Mouse (Mus musculus) liver, embryonic 13.5 days (tissue): ENCODE data around the gene Taar5. TPM values are rescaled to one million over a fixed set of nuclear protein-coding genes. Genes with fewer than 3 reads are reported as not detected.

Source experiments
- ATAC-seq: fragments of 200-750 bp; cut with Nextera tagmentation; 2 replicates; pipeline ENCODE4 v1.8.0; 2017; ENCODE audit warnings: low read depth, mild to moderate bottlenecking, moderate number of reproducible peaks, moderate library complexity
- DNase-seq: peaks from one replicate; pipeline ENCODE4 v3.0.0; 2022
- H3K27ac ChIP-seq: fragments of 300-500 bp; sonication (generic); 2 replicates; pipeline ENCODE4 v1.5.1; 2015; ENCODE audit warnings: moderate library complexity, mild to moderate bottlenecking, inconsistent platforms
- H3K27me3 ChIP-seq: fragments of 300-500 bp; sonication (generic); 2 replicates; pipeline ENCODE4 v1.6.1; 2015; ENCODE audit warnings: mild to moderate bottlenecking, inconsistent platforms
- H3K36me3 ChIP-seq: fragments of 300-500 bp; sonication (generic); 2 replicates; pipeline ENCODE4 v1.6.1; 2015; ENCODE audit warnings: mild to moderate bottlenecking, inconsistent platforms
- H3K4me1 ChIP-seq: fragments of 300-500 bp; sonication (generic); replicated peaks from 2 replicates; pipeline ENCODE4 v1.6.1; 2015; ENCODE audit warnings: inconsistent platforms
- H3K4me2 ChIP-seq: fragments of 300-500 bp; sonication (generic); 2 replicates; pipeline ENCODE4 v1.6.1; 2015; ENCODE audit warnings: inconsistent platforms, mild to moderate bottlenecking, moderate library complexity
- H3K4me3 ChIP-seq: fragments of 300-500 bp; sonication (generic); replicated peaks from 2 replicates; pipeline ENCODE4 v1.5.1; 2015; ENCODE audit warnings: mild to moderate bottlenecking, inconsistent platforms
- H3K9ac ChIP-seq: fragments of 300-500 bp; sonication (generic); 2 replicates; pipeline ENCODE4 v1.6.1; 2015; ENCODE audit warnings: mild to moderate bottlenecking, inconsistent platforms
- H3K9me3 ChIP-seq: fragments of 300-500 bp; sonication (generic); replicated peaks from 2 replicates; pipeline ENCODE4 v1.6.1; 2016; ENCODE audit warnings: inconsistent platforms
- WGBS: fragments of 180-500 bp; shearing (Covaris S2); methylation state at CpG from one replicate; pipeline ENCODE4 v1.1.7; 2015; ENCODE audit not compliant: insufficient replicate concordance; 5-methylcytosine and 5-hydroxymethylcytosine counted together
- polyA plus RNA-seq: library from polyadenylated mRNA; unstranded; fragments of >200 nt; fragmentation: Nextera tagmentation; extraction: Ambion mirVana; gene quantifications from 2 replicates; pipeline ENCODE4 v1.2.1, GENCODE M21; 2015

Gene Taar5
- polyA plus RNA-seq: not detected in 2 replicates

GRCm38 (mm10) chr10:23970656-23971165 lies at the start of gene Taar5:
Gene Taar5 (plus strand): TSS chr10:23970706.
- WGBS: 66% methylated on average over 11 of the region's 11 CpGs
- no peak within 1 kb of the TSS for H3K9ac ChIP-seq
- no peaks in the 10 kb centered on the region for H3K9me3 ChIP-seq
- DNase-seq (no peak), ATAC-seq (no peak)
- no peaks in the 10 kb centered on the region for H3K27me3 ChIP-seq
- H3K4me1 ChIP-seq: no peaks in the 10 kb centered on the region
- no peaks in the 10 kb centered on the region for H3K36me3 ChIP-seq
- H3K27ac ChIP-seq: no peak within 1 kb of the TSS
- H3K4me3 ChIP-seq: no peak within 1 kb of the TSS
- no peak within 1 kb of the TSS for H3K4me2 ChIP-seq

GRCm38 (mm10) chr10:23922468-23922867 lies 48.0 kb upstream of the Taar5 start:
- Histone ChIP-seq H3K9me3 (no peaks in the 10 kb centered on the region), H3K27me3 (no peaks in the 10 kb centered on the region), H3K36me3 (no peaks in the 10 kb centered on the region), H3K9ac (no peak overlapping the region), H3K4me2 (no peak overlapping the region), H3K4me3 (no peak overlapping the region), H3K4me1 (peaks cover 3% of the 10 kb centered on the region; the same call in 1 of the 2 replicates), H3K27ac (no peak overlapping the region)
- ATAC-seq: peak; percentile 74
- no peak for DNase-seq
- WGBS: 47% methylated on average over 3 of the region's 3 CpGs

GRCm38 (mm10) chr10:23923941-23924340 lies 46.6 kb upstream of the Taar5 start:
- no peak for ATAC-seq

GRCm38 (mm10) chr10:23937613-23938012 lies 32.9 kb upstream of the Taar5 start:
- Histone ChIP-seq H3K4me2 (no peak overlapping the region), H3K9ac (no peak overlapping the region), H3K27ac (no peak overlapping the region), H3K9me3 (no peaks in the 10 kb centered on the region), H3K4me3 (no peak overlapping the region), H3K4me1 (no peaks in the 10 kb centered on the region), H3K27me3 (no peaks in the 10 kb centered on the region), H3K36me3 (no peaks in the 10 kb centered on the region)
- DNase-seq (no peak), ATAC-seq (no peak)
- WGBS: 37% methylated on average over 4 of the region's 4 CpGs

More at GRCm38 (mm10) chr10:23923941-23924340, 46.6 kb upstream of the Taar5 start:
- H3K4me3 ChIP-seq: no peak overlapping the region
- H3K9me3 ChIP-seq: no peaks in the 10 kb centered on the region
- 59% methylated on average over 2 of the region's 2 CpGs for WGBS
- no peaks in the 10 kb centered on the region for H3K36me3 ChIP-seq
- no peak overlapping the region for H3K27ac ChIP-seq
- H3K4me1 ChIP-seq: peaks cover 3% of the 10 kb centered on the region; the same call in 1 of the 2 replicates
- H3K9ac ChIP-seq: no peak overlapping the region
- H3K27me3 ChIP-seq: no peaks in the 10 kb centered on the region
- H3K4me2 ChIP-seq: no peak overlapping the region
- DNase-seq: no peak

- Histone ChIP-seq H3K27me3 (no peaks in the 10 kb centered on the region), H3K9me3 (no peaks in the 10 kb centered on the region), H3K4me3 (no peak within 1 kb of the TSS), H3K36me3 (no peaks in the 10 kb centered on the region), H3K4me1 (no peaks in the 10 kb centered on the region), H3K27ac (no peak within 1 kb of the TSS), H3K9ac (no peak within 1 kb of the TSS), H3K4me2 (no peak within 1 kb of the TSS)
- ATAC-seq (no peak), DNase-seq (no peak)
- 66% methylated on average over 6 of the region's 6 CpGs for WGBS
Measured at GRCm38 (mm10) chr10:23938312-23938711, 32.2 kb upstream of the Taar5 start, which contains the start of gene Taar2. Gene Taar2 (plus strand): TSS chr10:23938572.

- Histone ChIP-seq H3K27ac (no peak overlapping the region), H3K4me3 (no peak overlapping the region), H3K9me3 (no peaks in the 10 kb centered on the region), H3K9ac (no peak overlapping the region), H3K4me1 (no peaks in the 10 kb centered on the region), H3K36me3 (no peaks in the 10 kb centered on the region), H3K27me3 (no peaks in the 10 kb centered on the region), H3K4me2 (no peak overlapping the region)
- ATAC-seq (no peak), DNase-seq (no peak)
- WGBS: 50% methylated on average over 5 of the region's 5 CpGs
Measured at GRCm38 (mm10) chr10:23942465-23942864, 28.0 kb upstream of the Taar5 start.

GRCm38 (mm10) chr10:23948026-23948425 lies 22.5 kb upstream of the Taar5 start:
- Histone ChIP-seq H3K4me1 (no peaks in the 10 kb centered on the region), H3K9ac (no peak overlapping the region), H3K36me3 (no peaks in the 10 kb centered on the region), H3K4me2 (no peak overlapping the region), H3K27me3 (no peaks in the 10 kb centered on the region), H3K4me3 (no peak overlapping the region), H3K9me3 (no peaks in the 10 kb centered on the region), H3K27ac (no peak overlapping the region)
- DNase-seq (no peak), ATAC-seq (no peak)
- 56% methylated on average over 7 of the region's 7 CpGs for WGBS

DNA sequence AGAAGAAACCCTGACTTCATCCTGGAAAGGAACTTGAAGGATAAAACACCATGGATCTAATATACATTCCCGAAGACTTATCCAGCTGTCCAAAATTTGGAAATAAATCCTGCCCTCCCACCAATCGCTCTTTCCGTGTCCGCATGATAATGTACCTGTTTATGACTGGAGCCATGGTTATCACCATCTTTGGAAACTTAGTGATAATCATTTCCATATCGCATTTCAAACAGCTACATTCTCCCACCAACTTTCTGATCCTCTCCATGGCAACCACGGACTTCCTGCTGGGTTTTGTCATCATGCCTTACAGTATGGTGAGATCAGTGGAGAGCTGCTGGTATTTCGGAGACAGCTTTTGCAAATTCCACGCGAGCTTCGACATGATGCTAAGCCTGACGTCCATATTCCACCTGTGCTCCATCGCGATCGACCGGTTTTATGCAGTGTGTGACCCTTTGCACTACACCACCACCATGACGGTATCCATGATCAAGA lies 20.9 kb upstream of the Taar5 start, which contains the start of gene Taar3:
Gene Taar3 (plus strand): TSS at position 51 of the 498 bp plus-strand sequence.
- 71% methylated on average over 16 of the region's 16 CpGs for WGBS
- no peaks in the 10 kb centered on the region for H3K36me3 ChIP-seq
- no peak within 1 kb of the TSS for H3K4me3 ChIP-seq
- ATAC-seq: no peak
- no peaks in the 10 kb centered on the region for H3K9me3 ChIP-seq
- H3K9ac ChIP-seq: no peak within 1 kb of the TSS
- no peak within 1 kb of the TSS for H3K4me2 ChIP-seq
- no peak within 1 kb of the TSS for H3K27ac ChIP-seq
- no peaks in the 10 kb centered on the region for H3K27me3 ChIP-seq
- no peak for DNase-seq
- no peaks in the 10 kb centered on the region for H3K4me1 ChIP-seq

DNA sequence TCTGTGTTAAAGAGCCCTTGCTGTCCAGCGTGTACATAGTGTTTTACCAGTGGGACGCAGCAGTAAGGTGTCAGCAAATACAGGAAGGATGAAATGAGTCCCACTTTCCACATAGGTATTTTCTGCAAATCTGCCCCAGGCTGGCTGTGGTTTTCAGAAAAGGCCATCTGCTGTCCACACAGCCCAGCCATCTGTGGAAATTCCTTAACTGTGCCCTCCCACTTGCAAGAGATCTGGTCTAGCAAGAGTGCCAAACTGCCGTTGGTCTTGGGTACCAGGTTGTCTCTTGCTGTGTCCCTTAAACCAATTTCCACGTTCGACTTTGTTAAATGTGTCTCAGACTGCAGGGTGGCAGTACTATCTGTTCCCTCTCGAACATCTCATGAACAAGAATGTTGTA lies 18.8 kb upstream of the Taar5 start:
- Histone ChIP-seq H3K9me3 (no peaks in the 10 kb centered on the region), H3K27ac (no peak overlapping the region), H3K4me3 (no peak overlapping the region), H3K27me3 (no peaks in the 10 kb centered on the region), H3K36me3 (no peaks in the 10 kb centered on the region), H3K9ac (no peak overlapping the region), H3K4me1 (no peaks in the 10 kb centered on the region), H3K4me2 (no peak overlapping the region)
- ATAC-seq: no peak
- no peak for DNase-seq
- 65% methylated on average over 6 of the region's 6 CpGs for WGBS

DNA sequence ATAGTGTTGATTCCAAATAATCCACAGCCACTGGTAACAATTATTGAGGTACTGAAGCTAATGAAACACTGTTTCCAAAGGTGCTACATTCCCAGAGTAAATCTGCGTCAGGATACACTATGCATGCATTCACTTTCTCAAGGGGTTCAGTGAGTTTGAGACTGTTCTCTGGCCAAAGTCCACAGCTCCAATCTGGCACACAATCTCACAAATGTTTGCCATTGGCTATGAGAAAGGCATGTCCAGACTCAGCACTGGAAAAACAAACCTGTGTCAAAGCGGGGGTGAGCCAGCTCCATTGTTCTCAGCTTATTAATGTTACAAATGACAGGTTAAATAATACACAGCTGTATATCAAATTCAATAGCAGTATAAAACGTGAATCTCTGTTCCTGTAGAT lies 11.4 kb upstream of the Taar5 start:
- ATAC-seq (no peak), DNase-seq (no peak)
- no peaks in the 10 kb centered on the region for H3K9me3 ChIP-seq
- no peaks in the 10 kb centered on the region for H3K27me3 ChIP-seq
- no peak overlapping the region for H3K9ac ChIP-seq
- 49% methylated on average over 3 of the region's 3 CpGs for WGBS
- H3K4me2 ChIP-seq: no peak overlapping the region
- H3K4me1 ChIP-seq: no peaks in the 10 kb centered on the region
- no peak overlapping the region for H3K4me3 ChIP-seq
- no peaks in the 10 kb centered on the region for H3K36me3 ChIP-seq
- no peak overlapping the region for H3K27ac ChIP-seq

DNA sequence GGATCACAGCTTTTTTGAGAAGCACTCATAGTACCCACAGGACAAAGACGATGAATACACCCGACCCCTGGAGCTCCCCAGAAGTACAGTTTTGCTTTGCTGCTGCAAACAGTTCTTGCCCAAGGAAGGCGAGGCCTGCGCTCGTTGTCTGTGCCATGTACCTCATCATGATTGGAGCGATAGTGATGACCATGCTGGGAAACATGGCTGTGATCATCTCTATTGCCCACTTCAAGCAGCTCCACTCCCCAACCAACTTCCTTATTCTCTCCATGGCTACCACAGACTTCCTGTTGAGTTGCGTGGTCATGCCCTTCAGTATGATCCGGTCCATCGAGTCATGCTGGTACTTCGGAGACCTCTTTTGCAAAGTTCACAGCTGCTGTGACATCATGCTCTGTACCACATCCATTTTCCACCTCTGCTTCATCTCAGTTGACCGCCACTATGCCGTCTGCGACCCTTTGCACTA lies 10.0 kb upstream of the Taar5 start, which contains the start of gene Taar4:
Gene Taar4 (plus strand): TSS at position 51 of the 472 bp plus-strand sequence.
- no peak for DNase-seq
- 69% methylated on average over 13 of the region's 13 CpGs for WGBS
- no peak for ATAC-seq

GRCm38 (mm10) chr10:23963444-23963843 lies 7.1 kb upstream of the Taar5 start:
- ATAC-seq (no peak), DNase-seq (no peak)
- Histone ChIP-seq H3K27ac (no peak overlapping the region), H3K4me1 (no peaks in the 10 kb centered on the region), H3K9me3 (no peaks in the 10 kb centered on the region), H3K4me3 (no peak overlapping the region), H3K27me3 (no peaks in the 10 kb centered on the region), H3K4me2 (no peak overlapping the region), H3K9ac (no peak overlapping the region), H3K36me3 (no peaks in the 10 kb centered on the region)
- 47% methylated on average over 3 of the region's 3 CpGs for WGBS

More for the DNA sequence above, 10.0 kb upstream of the Taar5 start, which contains the start of gene Taar4:
- H3K4me2 ChIP-seq: no peak within 1 kb of the TSS
- H3K4me1 ChIP-seq: no peaks in the 10 kb centered on the region
- H3K36me3 ChIP-seq: no peaks in the 10 kb centered on the region
- H3K4me3 ChIP-seq: no peak within 1 kb of the TSS
- H3K27me3 ChIP-seq: no peaks in the 10 kb centered on the region
- H3K9ac ChIP-seq: no peak within 1 kb of the TSS
- no peak within 1 kb of the TSS for H3K27ac ChIP-seq
- no peaks in the 10 kb centered on the region for H3K9me3 ChIP-seq
